Mouse (Mus musculus) heart, adult 2 months (tissue): ENCODE data around the gene Rnf38.

Source experiments
- CTCF ChIP-seq: fragments of 200-600 bp; IDR thresholded peaks from 2 replicates; pipeline ENCODE4 v1.8.1; 2022; ENCODE audit warnings: antibody characterized with exemption, mild to moderate bottlenecking, moderate library complexity
- EP300 ChIP-seq: fragments of 200-500 bp; IDR thresholded peaks from 2 replicates; pipeline ENCODE4 v1.6.1; 2011; ENCODE audit warnings: low read depth, low read length, control low read depth; ENCODE audit not compliant: insufficient read depth
- POLR2A ChIP-seq: fragments of 200-500 bp; IDR thresholded peaks from 2 replicates; pipeline ENCODE4 v1.6.1; 2011; ENCODE audit warnings: mild to moderate bottlenecking, low read depth, low read length, control low read depth; ENCODE audit not compliant: insufficient read depth

DNA sequence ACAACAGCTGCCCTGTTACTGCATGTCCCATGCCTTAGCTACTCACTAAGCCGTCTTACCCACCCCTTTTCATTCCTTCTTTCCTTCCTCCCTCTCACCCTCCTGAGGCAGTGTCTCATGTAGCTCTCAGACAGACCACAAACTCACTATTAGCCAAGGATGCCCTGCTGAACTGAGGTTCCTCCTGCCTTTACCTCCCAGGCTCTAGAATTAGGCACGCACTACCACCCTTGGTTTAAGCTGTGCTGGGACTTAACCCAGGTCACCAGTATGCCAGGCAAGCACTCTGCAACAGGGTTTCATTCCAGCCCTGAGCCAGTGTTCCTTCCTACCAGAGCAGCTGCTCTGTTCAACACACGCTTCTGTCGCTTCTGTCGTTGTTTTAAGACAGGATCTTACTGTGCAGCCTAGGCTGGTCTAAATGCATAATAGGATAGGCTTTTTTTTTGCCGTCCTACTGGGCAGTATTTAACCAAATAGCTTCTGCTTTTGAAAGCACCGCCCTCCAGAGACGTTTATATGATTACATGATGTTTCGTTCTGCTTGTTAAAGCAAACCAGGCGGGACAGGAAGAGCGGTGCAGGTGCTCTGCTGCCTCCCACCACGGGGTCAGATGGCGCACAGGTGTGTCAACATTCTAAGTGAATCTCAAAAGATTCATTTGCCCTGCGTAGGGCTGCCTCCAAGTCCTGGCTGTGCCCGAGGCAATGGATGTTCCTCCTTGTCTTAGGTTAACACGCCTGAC, 120.0 kb downstream of the Rnf38 start:
- TF ChIP-seq CTCF (no peak), POLR2A (no peak), EP300 (no peak)
